Mouse (Mus musculus) adrenal gland, adult 18-20 months (tissue): ENCODE measurements around the gene Blvra. TPM values are rescaled to one million over a fixed set of nuclear protein-coding genes. Genes with fewer than 3 reads are reported as not detected.
"Not testable (repeated sequence)": the region's sequence is repeated elsewhere in the genome, so short reads cannot be mapped to it uniquely, and the experiment has no call there.

Experiments used
- DNase-seq, 2 experiments: peaks; one replicate each; pipeline ENCODE4 v3.0.0; 2021 to 2022; ENCODE audit warnings: low spot score in 2 of 2
- long read RNA-seq, 2 experiments: library from polyadenylated mRNA; stranded (forward); transcript quantifications; one replicate each; pipeline ENCODE4 v2.0.0; 2021
- total RNA-seq, 2 experiments: library from RNA; stranded (reverse); gene quantifications; 1 replicate in 1 of 2; 2 replicates in 1 of 2; pipeline ENCODE4 v1.2.3; 2021

Gene Blvra
- 10 to 100 TPM; 21.6 to 33.8 TPM for total RNA-seq
- long read RNA-seq, experiment 1, transcript Blvra-201 (8 exons, 1,160 nt), result major isoform, 16 of 28 reads
- long read RNA-seq, experiment 1, partial matches to known transcripts, result 0 of 28 reads
- long read RNA-seq, experiment 1, other reads (novel, unspliced or antisense), result 12 of 28 reads
- long read RNA-seq, experiment 2, transcript Blvra-201 (8 exons, 1,160 nt), result major isoform, 25 of 49 reads
- long read RNA-seq, experiment 2, partial matches to known transcripts, result 4 of 49 reads
- long read RNA-seq, experiment 2, other reads (novel, unspliced or antisense), result 20 of 49 reads

- DNase-seq, result peak; percentile 73 to 77
Measured at GRCm38 (mm10) chr2:127070435-127070841, at the start of gene Blvra. Gene Blvra, plus strand, starts transcription at chr2:127070665.

GRCm38 (mm10) chr2:127035006-127035605, 35.4 kb upstream of the Blvra start:
- DNase-seq, result no peak

- peak in 1 of 2 experiments; percentile 26 for DNase-seq
Measured at GRCm38 (mm10) chr2:127037299-127037698, 33.2 kb upstream of the Blvra start.

- DNase-seq, result no peak
Measured at GRCm38 (mm10) chr2:127061471-127061870, 9.0 kb upstream of the Blvra start.

GRCm38 (mm10) chr2:127068806-127069205, 1.7 kb upstream of the Blvra start:
- no peak for DNase-seq

- no peak for DNase-seq
Measured at GRCm38 (mm10) chr2:127069781-127070434, 557 bp upstream of the Blvra start.

- no peak for DNase-seq
Measured at GRCm38 (mm10) chr2:127070879-127071278, 414 bp downstream of the Blvra start.

GRCm38 (mm10) chr2:127074116-127074515, 3.7 kb downstream of the Blvra start:
- no peak for DNase-seq

GRCm38 (mm10) chr2:127077611-127078010, 7.1 kb downstream of the Blvra start:
- DNase-seq, result no peak

- not testable (repeated sequence) for DNase-seq
Measured at GRCm38 (mm10) chr2:127079066-127079465, 8.6 kb downstream of the Blvra start.

GRCm38 (mm10) chr2:127079881-127080590, 9.6 kb downstream of the Blvra start:
- no peak for DNase-seq

- no peak for DNase-seq
Measured at GRCm38 (mm10) chr2:127080591-127081218, 10.2 kb downstream of the Blvra start.

GRCm38 (mm10) chr2:127086235-127086634, 15.8 kb downstream of the Blvra start:
- no peak for DNase-seq

- not testable (repeated sequence) for DNase-seq
Measured at GRCm38 (mm10) chr2:127090151-127090550, 19.7 kb downstream of the Blvra start.

GRCm38 (mm10) chr2:127092000-127092399, 21.5 kb downstream of the Blvra start:
- DNase-seq, result no peak

- DNase-seq, result no peak
Measured at GRCm38 (mm10) chr2:127108986-127109385, 38.5 kb downstream of the Blvra start.

- DNase-seq, result no peak
Measured at GRCm38 (mm10) chr2:127121591-127122235, 51.2 kb downstream of the Blvra start.

GRCm38 (mm10) chr2:127128926-127129325, 58.5 kb downstream of the Blvra start:
- DNase-seq, result no peak

GRCm38 (mm10) chr2:127131353-127131752, 60.9 kb downstream of the Blvra start:
- no peak for DNase-seq

GRCm38 (mm10) chr2:127133621-127134461, 63.4 kb downstream of the Blvra start, which contains the start of gene Ncaph:
Gene Ncaph, minus strand, starts transcription at chr2:127133954.
- peak; percentile 96 to 99 for DNase-seq
